In the genomic region with DNA sequence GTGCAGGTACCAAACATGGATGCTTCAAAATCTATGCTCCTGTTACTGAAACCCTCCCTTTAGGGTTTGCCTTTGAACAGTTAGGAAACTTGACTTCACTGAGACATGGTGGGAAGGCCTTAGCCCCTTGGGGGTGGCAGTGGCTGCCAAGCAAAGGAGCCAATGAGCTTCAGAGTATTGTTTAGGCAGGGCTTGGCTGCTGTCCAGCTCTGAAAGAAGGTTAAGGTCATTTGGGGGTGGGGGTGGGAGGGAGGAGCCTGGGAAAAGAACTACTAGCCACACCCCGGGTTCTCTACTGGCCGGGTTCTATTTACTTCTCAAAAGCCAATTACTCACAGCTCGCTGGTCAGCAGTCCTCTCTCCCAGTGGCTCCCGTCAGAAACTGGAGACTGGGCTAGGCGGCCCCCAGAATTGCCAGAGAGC, we compare ENCODE assay signal across 7 mouse cellular contexts. TPM values are rescaled to one million over a fixed set of nuclear protein-coding genes. Genes with fewer than 3 reads are reported as not detected.
A peak's percentile ranks its signal among the peaks of the same experiment; 100 is the strongest.
DNase-seq lines count a peak whose midpoint lies in the region; ATAC-seq and TF ChIP-seq lines count a peak whose summit lies in the region.

No protein-coding gene starts in this region.

- no peaks in the 10 kb centered on the region for H3K9me3 ChIP-seq in hindbrain, embryonic 16.5 days (ENCODE audit: control insufficient read depth, low read length)
- no peaks in the 10 kb centered on the region for H3K9me3 ChIP-seq in liver, embryonic 13.5 days (replicated peaks)
- H3K9me3 ChIP-seq in neural tube, embryonic 11.5 days (ENCODE audit: control insufficient read depth, low read length) = no peaks in the 10 kb centered on the region

- H3K4me1 ChIP-seq in hindbrain, embryonic 16.5 days (ENCODE audit: control insufficient read depth, insufficient read depth, low read depth, low read length) = peaks cover 22% of the 10 kb centered on the region
- H3K4me1 ChIP-seq in liver, embryonic 13.5 days (replicated peaks) = peaks cover 76% of the 10 kb centered on the region
- H3K4me1 ChIP-seq in neural tube, embryonic 11.5 days (ENCODE audit: control insufficient read depth, insufficient read depth, low read length) = peaks cover 20% of the 10 kb centered on the region
- peaks cover 15% of the 10 kb centered on the region for H3K4me1 ChIP-seq in thymus, adult 2 months (replicated peaks; ENCODE audit: control insufficient read depth, insufficient read depth, low read length)

- TF ChIP-seq CTCF in gastrocnemius, adult 2 months (IDR thresholded peaks at IDR 0.05) = no peak
- no peak for TF ChIP-seq CTCF in thymus, adult 2 months (IDR thresholded peaks at IDR 0.05; ENCODE audit: borderline replicate concordance, control insufficient read depth, extremely low read depth, insufficient read depth, low read length, poor library complexity)

- intact Hi-C loops in gastrocnemius, adult 2 months (cut with DNase I) = no loop called here

- H3K9ac ChIP-seq in hindbrain, embryonic 16.5 days (ENCODE audit: low read depth, low read length) = no peak overlapping the region
- H3K9ac ChIP-seq in liver, embryonic 13.5 days = 0 out of 2 replicates have a peak overlapping the region, but pooled peaks have one; percentile 29
- no peak overlapping the region; the same call in 1 of the 2 replicates for H3K9ac ChIP-seq in neural tube, embryonic 11.5 days (ENCODE audit: low read length)

- peak; percentile 98 for DNase-seq in R1 (ENCODE audit: low read depth, low spot score)
- peak; percentile 38 to 47 for DNase-seq in cerebellum, adult 18-20 months
- peak; percentile 70 for DNase-seq in gastrocnemius, adult 2 months
- DNase-seq in liver, embryonic 13.5 days = no peak
- DNase-seq in neural tube, embryonic 11.5 days (ENCODE audit: low spot score) = peak; percentile 80
- DNase-seq in thymus, adult 2 months = no peak

- H3K4me2 ChIP-seq in hindbrain, embryonic 16.5 days (ENCODE audit: low read length) = no peak overlapping the region; the same call in 1 of the 2 replicates
- H3K4me2 ChIP-seq in liver, embryonic 13.5 days = peak overlapping the region; percentile 32; the same call in 1 of the 2 replicates
- H3K4me2 ChIP-seq in neural tube, embryonic 11.5 days (ENCODE audit: low read depth) = no peak overlapping the region

- peaks cover 2% of the 10 kb centered on the region; the same call in 1 of the 2 replicates for H3K36me3 ChIP-seq in hindbrain, embryonic 16.5 days (ENCODE audit: control insufficient read depth, insufficient read depth, low read length)
- H3K36me3 ChIP-seq in liver, embryonic 13.5 days = peaks cover 22% of the 10 kb centered on the region
- peaks cover 9% of the 10 kb centered on the region for H3K36me3 ChIP-seq in neural tube, embryonic 11.5 days (ENCODE audit: control insufficient read depth, insufficient read depth, low read length)
- H3K36me3 ChIP-seq in thymus, adult 2 months (ENCODE audit: control insufficient read depth, insufficient read depth, low read length) = peaks cover 16% of the 10 kb centered on the region

- no peaks in the 10 kb centered on the region for H3K27me3 ChIP-seq in hindbrain, embryonic 16.5 days (replicated peaks; ENCODE audit: control insufficient read depth, insufficient read depth, low read length)
- no peaks in the 10 kb centered on the region for H3K27me3 ChIP-seq in liver, embryonic 13.5 days
- H3K27me3 ChIP-seq in neural tube, embryonic 11.5 days (ENCODE audit: control insufficient read depth, insufficient read depth, low read length) = no peaks in the 10 kb centered on the region
- H3K27me3 ChIP-seq in thymus, adult 2 months (ENCODE audit: control insufficient read depth, insufficient read depth, low read length) = no peaks in the 10 kb centered on the region

- peak overlapping the region; percentile 100 for H3K27ac ChIP-seq in gastrocnemius, adult 2 months
- peak overlapping the region; percentile 57 for H3K27ac ChIP-seq in hindbrain, embryonic 16.5 days (ENCODE audit: low read depth, low read length)
- peak overlapping the region; percentile 98 for H3K27ac ChIP-seq in liver, embryonic 13.5 days
- no peak overlapping the region for H3K27ac ChIP-seq in neural tube, embryonic 11.5 days (ENCODE audit: low read depth, low read length)
- no peak overlapping the region for H3K27ac ChIP-seq in thymus, adult 2 months (ENCODE audit: control insufficient read depth, insufficient read depth, low read length)

- no peak overlapping the region for H3K4me3 ChIP-seq in gastrocnemius, adult 2 months
- no peak overlapping the region for H3K4me3 ChIP-seq in hindbrain, embryonic 16.5 days (ENCODE audit: low read length)
- no peak overlapping the region for H3K4me3 ChIP-seq in liver, embryonic 13.5 days (replicated peaks)
- no peak overlapping the region for H3K4me3 ChIP-seq in neural tube, embryonic 11.5 days (ENCODE audit: low read depth, low read length)
- H3K4me3 ChIP-seq in thymus, adult 2 months (ENCODE audit: control insufficient read depth, insufficient read depth, low read length) = no peak overlapping the region

- peak; percentile 73 for ATAC-seq in hindbrain, embryonic 16.5 days
- ATAC-seq in liver, embryonic 13.5 days (ENCODE audit: low read depth) = 0 out of 2 replicates have a peak, but pooled peaks have one; percentile 3
- peak; percentile 49 for ATAC-seq in neural tube, embryonic 11.5 days (ENCODE audit: insufficient read depth, low FRiP score, low TSS enrichment)

- no peak for TF ChIP-seq POLR2A in thymus, adult 2 months (IDR thresholded peaks at IDR 0.05; ENCODE audit: control insufficient read depth, extremely low read depth, insufficient read depth, low read length, poor library complexity)

- WGBS in hindbrain, embryonic 16.5 days = 1% methylated on average over 5 of the region's 5 CpGs
- 25% methylated on average over 5 of the region's 5 CpGs for WGBS in liver, embryonic 13.5 days (ENCODE audit: insufficient replicate concordance)
- WGBS in neural tube, embryonic 11.5 days = 1% methylated on average over 5 of the region's 5 CpGs
- WGBS in thymus, adult 2 months = 57% methylated on average over 5 of the region's 5 CpGs

RNA-seq across cellular contexts. Expression of a gene that starts 3.2 kb away (rescaled TPM):
- total RNA-seq in gastrocnemius, adult 2 months (2021) = 10 to 100 TPM; 10.4 to 11.7 TPM
- polyA plus RNA-seq in hindbrain, embryonic 16.5 days (2015; fragmentation: Nextera tagmentation; extraction: Ambion mirVana) = 14.1 and 15.9 TPM in 2 replicates
- 5.8 and 7.3 TPM in 2 replicates for polyA plus RNA-seq in liver, embryonic 13.5 days (2015; fragmentation: Nextera tagmentation; extraction: Ambion mirVana)
- polyA plus RNA-seq in neural tube, embryonic 11.5 days (2014; fragmentation: Nextera tagmentation; extraction: Ambion mirVana) = 9.2 and 11.9 TPM in 2 replicates
- polyA plus RNA-seq in thymus, adult 2 months (2012; rRNA removed) = 24.8 and 24.9 TPM in 2 replicates

RNA-seq across cellular contexts. Expression of a gene that starts 25.7 kb away (rescaled TPM):
- 10 to 100 TPM; 25.4 to 32.3 TPM for total RNA-seq in gastrocnemius, adult 2 months (2021)
- 3.6 and 3.7 TPM in 2 replicates for polyA plus RNA-seq in hindbrain, embryonic 16.5 days (2015; fragmentation: Nextera tagmentation; extraction: Ambion mirVana)
- 1.0 and 1.1 TPM in 2 replicates for polyA plus RNA-seq in liver, embryonic 13.5 days (2015; fragmentation: Nextera tagmentation; extraction: Ambion mirVana)
- polyA plus RNA-seq in neural tube, embryonic 11.5 days (2014; fragmentation: Nextera tagmentation; extraction: Ambion mirVana) = 3.5 and 5.5 TPM in 2 replicates
- 150 and 172 TPM in 2 replicates for polyA plus RNA-seq in thymus, adult 2 months (2012; rRNA removed)

Comparison
In these comparisons a context has a peak if more than half of its experiments do, and no peak if none do; other contexts are left out.
1. DNase-seq: peak in R1 (single experiment), cerebellum, adult 18-20 months (2 of 2), gastrocnemius, adult 2 months (single experiment) and neural tube, embryonic 11.5 days (single experiment); none in liver, embryonic 13.5 days (single experiment) and thymus, adult 2 months (single experiment).
2. H3K27ac ChIP-seq: peak in gastrocnemius, adult 2 months (single experiment), hindbrain, embryonic 16.5 days (single experiment) and liver, embryonic 13.5 days (single experiment); none in neural tube, embryonic 11.5 days (single experiment) and thymus, adult 2 months (single experiment).
3. ATAC-seq: peak in every context shown above with its lines; median percentile 73 in hindbrain, embryonic 16.5 days; 49 in neural tube, embryonic 11.5 days; 3 in liver, embryonic 13.5 days.
4. RNA of a gene that starts 25.7 kb away (polyA plus RNA-seq): 150 to 172 TPM in thymus, adult 2 months; 3.6 to 3.7 TPM in hindbrain, embryonic 16.5 days, 3.5 to 5.5 TPM in neural tube, embryonic 11.5 days and 1.0 to 1.1 TPM in liver, embryonic 13.5 days; every median in the first group is over 10 times any median in the second.